Mouse (Mus musculus) embryonic facial prominence, embryonic 13.5 days (tissue): ENCODE results near the gene Sdhd. TPM values are rescaled to one million over a fixed set of nuclear protein-coding genes. Genes with fewer than 3 reads are reported as not detected.
"Not testable (repeated sequence)": the region's sequence is repeated elsewhere in the genome, so short reads cannot be mapped to it uniquely, and the experiment has no call there.

Experiments used
- ATAC-seq: fragments of 200-750 bp; cut with Nextera tagmentation; 2 replicates; pipeline ENCODE4 v1.8.0; 2017; ENCODE audit warnings: low read depth; ENCODE audit not compliant: insufficient number of reproducible peaks, insufficient read depth, low FRiP score, low TSS enrichment
- H3K27ac ChIP-seq: fragments of 300-500 bp; sonication (generic); 2 replicates; pipeline ENCODE4 v1.5.1; 2015; ENCODE audit warnings: moderate library complexity, mild to moderate bottlenecking, inconsistent platforms
- H3K27me3 ChIP-seq: fragments of 300-500 bp; sonication (generic); 2 replicates; pipeline ENCODE4 v1.6.1; 2015; ENCODE audit warnings: mild to moderate bottlenecking, inconsistent platforms
- H3K36me3 ChIP-seq: fragments of 300-500 bp; sonication (generic); 2 replicates; pipeline ENCODE4 v1.6.1; 2015; ENCODE audit warnings: mild to moderate bottlenecking, inconsistent platforms
- H3K4me1 ChIP-seq: fragments of 300-500 bp; sonication (generic); 2 replicates; pipeline ENCODE4 v1.6.1; 2015; ENCODE audit warnings: inconsistent platforms
- H3K4me2 ChIP-seq: fragments of 300-500 bp; sonication (generic); 2 replicates; pipeline ENCODE4 v1.6.1; 2015; ENCODE audit warnings: moderate library complexity, mild to moderate bottlenecking, inconsistent platforms
- H3K4me3 ChIP-seq: fragments of 300-500 bp; sonication (generic); 2 replicates; pipeline ENCODE4 v1.5.1; 2015; ENCODE audit warnings: mild to moderate bottlenecking, inconsistent platforms
- H3K9ac ChIP-seq: fragments of 300-500 bp; sonication (generic); 2 replicates; pipeline ENCODE4 v1.6.1; 2015; ENCODE audit warnings: mild to moderate bottlenecking, inconsistent platforms
- H3K9me3 ChIP-seq: fragments of 300-500 bp; sonication (generic); 2 replicates; pipeline ENCODE4 v1.6.1; 2016; ENCODE audit warnings: inconsistent platforms
- WGBS: fragments of 180-500 bp; shearing (Covaris S2); methylation state at CpG from one replicate; pipeline ENCODE4 v1.1.7; 2015; ENCODE audit warnings: mixed read lengths; 5-methylcytosine and 5-hydroxymethylcytosine counted together
- polyA plus RNA-seq: library from polyadenylated mRNA; unstranded; fragments of >200 nt; fragmentation: Nextera tagmentation; extraction: Ambion mirVana; gene quantifications from 2 replicates; pipeline ENCODE4 v1.2.1, GENCODE M21; 2015

Gene Sdhd
- 241 and 249 TPM in 2 replicates for polyA plus RNA-seq

DNA sequence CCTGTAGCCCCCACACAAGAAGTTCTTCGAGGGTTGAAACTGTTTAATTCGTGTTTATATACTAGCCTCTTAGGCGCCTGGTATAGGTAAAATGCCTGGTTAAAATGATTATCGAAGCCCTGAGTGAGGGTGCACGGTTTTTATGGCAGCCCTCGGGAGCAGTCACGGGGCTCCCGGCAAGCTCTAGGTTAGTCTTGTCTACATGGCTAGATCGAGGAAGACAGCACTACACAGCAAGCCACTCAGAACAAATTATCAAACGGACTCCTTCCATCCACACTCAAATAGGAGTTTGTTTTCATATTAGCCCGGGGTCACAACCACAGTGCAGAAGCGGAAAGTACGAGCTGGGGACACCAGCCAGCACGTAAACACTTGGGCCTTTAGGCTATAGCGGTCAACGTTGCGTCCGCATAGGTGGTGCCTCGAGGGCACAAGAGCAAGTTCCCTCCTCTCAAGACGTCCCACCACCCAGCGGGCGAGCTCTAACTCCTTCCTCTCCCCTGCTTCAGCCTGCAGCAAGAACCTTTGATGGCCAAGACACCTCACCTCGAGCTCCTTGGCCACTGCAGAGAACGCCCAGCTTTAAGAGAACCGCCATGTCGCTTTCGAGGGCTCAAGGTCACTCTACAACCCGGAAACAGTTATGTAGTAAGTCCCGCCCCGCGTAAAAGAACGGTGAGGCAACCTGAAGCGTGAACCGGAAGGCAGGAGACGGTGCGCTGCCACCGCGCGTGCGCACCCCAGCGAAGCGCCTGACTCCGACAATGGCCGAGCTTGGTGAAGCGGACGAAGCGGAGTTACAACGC lies at the start of gene Sdhd, which contains the start of gene Timm8b:
Gene Sdhd (minus strand): TSS at position 624 of the 809 bp plus-strand sequence.
Gene Timm8b (plus strand): TSS at position 722 of the 809 bp plus-strand sequence.
- ATAC-seq, result peak; percentile 94
- WGBS, result under 1% methylated on average over 48 of the region's 48 CpGs
- no peaks in the 10 kb centered on the region for H3K27me3 ChIP-seq
- H3K9me3 ChIP-seq, result no peaks in the 10 kb centered on the region
- peak within 1 kb of the TSS; percentile 82 for H3K27ac ChIP-seq
- H3K4me1 ChIP-seq, result peaks cover 18% of the 10 kb centered on the region
- peak within 1 kb of the TSS; percentile 84 for H3K9ac ChIP-seq
- peaks cover 46% of the 10 kb centered on the region for H3K36me3 ChIP-seq
- peak within 1 kb of the TSS; percentile 91 for H3K4me2 ChIP-seq
- peak within 1 kb of the TSS; percentile 80 for H3K4me3 ChIP-seq

DNA sequence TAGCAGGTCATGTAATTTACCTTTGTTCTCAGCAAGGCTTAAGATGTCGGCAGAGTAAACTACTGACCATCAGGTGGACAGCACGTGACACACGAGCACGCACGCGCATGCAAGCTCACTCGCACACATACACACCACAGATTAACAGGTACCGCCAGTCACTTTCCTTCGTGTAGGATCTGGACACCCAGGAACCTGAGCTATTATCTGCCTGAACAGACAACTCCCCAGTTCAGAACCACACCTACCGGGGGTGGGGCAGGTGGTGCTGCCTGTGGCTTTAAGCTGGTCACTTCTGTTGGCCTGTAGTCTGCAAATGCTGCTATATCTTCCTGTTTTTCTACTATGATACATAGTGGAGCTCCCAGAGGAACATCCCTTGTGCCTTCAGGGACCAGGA lies 46.9 kb upstream of the Sdhd start:
- WGBS, result 95% methylated on average over 10 of the region's 10 CpGs
- Histone ChIP-seq H3K4me3 (no peak overlapping the region), H3K9me3 (no peaks in the 10 kb centered on the region), H3K27ac (no peak overlapping the region), H3K9ac (no peak overlapping the region), H3K27me3 (no peaks in the 10 kb centered on the region), H3K4me1 (no peaks in the 10 kb centered on the region), H3K36me3 (peaks cover 94% of the 10 kb centered on the region), H3K4me2 (no peak overlapping the region)
- no peak for ATAC-seq

DNA sequence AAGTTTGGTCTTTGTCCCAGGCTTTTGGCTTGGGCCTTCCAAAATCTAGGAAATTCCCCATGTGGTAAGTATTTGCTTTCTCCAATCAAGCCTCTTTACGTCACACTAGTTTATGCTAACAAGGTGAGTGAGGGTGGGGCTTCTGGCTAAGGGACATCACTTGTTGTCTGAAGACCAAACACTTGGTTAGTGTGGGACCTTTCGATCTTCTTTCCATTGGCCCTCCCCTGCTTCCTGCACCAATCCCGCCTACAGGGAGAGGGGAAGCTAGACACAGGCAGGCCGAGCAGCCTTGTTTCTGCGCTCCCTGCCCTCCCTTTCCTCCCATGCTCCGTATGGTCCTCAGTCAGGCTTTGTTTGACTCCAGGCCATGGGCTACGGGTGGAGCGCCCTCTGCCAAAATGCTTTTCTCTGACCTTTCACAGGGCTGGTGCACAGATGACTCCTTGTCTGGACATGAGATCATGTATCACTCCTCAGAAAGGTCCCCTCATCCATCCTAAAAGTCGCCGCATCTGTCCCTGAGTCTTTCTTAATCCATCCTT lies 43.3 kb upstream of the Sdhd start:
- Histone ChIP-seq H3K4me1 (no peaks in the 10 kb centered on the region), H3K4me2 (no peak overlapping the region), H3K27ac (no peak overlapping the region), H3K36me3 (peaks cover 93% of the 10 kb centered on the region), H3K9me3 (no peaks in the 10 kb centered on the region), H3K4me3 (no peak overlapping the region), H3K9ac (no peak overlapping the region), H3K27me3 (no peaks in the 10 kb centered on the region)
- no peak for ATAC-seq
- WGBS, result 64% methylated on average over 10 of the region's 10 CpGs

DNA sequence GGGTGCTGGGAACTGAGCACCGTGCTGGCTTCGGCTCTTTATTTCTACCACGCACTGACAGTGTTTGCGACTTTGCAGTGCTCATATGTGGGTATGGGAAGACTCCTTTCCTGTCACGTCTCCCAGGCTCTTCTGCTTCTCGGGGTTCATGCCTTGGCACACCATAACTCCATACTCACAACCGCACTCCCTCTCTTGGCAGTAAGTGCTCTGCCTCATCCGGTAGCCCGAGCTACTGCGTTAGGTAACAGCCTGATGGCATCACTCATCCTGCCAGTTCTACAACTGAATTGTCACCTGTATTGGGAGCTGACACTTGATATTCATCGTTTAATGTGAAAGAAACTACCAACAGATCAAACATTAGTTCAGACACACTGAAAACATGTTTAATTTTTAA lies 30.7 kb upstream of the Sdhd start:
- H3K27ac ChIP-seq, result no peak overlapping the region
- no peak for ATAC-seq

DNA sequence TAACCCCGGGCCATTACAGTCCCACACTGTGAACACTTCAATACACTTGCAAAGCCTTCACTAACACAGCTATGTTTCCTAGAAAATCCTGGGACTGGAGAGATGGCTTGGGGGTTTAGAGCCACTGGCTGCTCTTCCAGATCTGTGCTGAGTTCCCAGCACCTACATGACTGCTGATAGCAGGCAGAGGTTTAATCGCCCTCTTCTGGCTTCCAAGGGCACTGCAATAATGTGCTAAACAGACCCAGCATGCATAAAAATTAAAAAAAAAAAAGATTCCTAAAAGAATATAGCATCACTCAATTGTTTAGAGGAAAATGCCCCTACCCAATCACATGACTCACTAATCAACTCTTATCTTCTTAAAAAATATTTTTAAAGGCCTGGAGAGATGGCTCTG lies 29.4 kb upstream of the Sdhd start:
- ATAC-seq, result no peak
- no peaks in the 10 kb centered on the region for H3K9me3 ChIP-seq
- no peak overlapping the region for H3K4me3 ChIP-seq
- peaks cover 50% of the 10 kb centered on the region for H3K36me3 ChIP-seq
- H3K4me2 ChIP-seq, result no peak overlapping the region
- WGBS, result 53% methylated on average over 2 of the region's 2 CpGs
- no peak overlapping the region for H3K9ac ChIP-seq
- no peaks in the 10 kb centered on the region for H3K27me3 ChIP-seq
- H3K27ac ChIP-seq, result no peak overlapping the region
- H3K4me1 ChIP-seq, result no peaks in the 10 kb centered on the region

More for the DNA sequence above, 30.7 kb upstream of the Sdhd start:
- H3K9me3 ChIP-seq, result no peaks in the 10 kb centered on the region
- WGBS, result 92% methylated on average over 11 of the region's 11 CpGs
- no peak overlapping the region for H3K4me2 ChIP-seq
- no peak overlapping the region for H3K4me3 ChIP-seq
- peaks cover 60% of the 10 kb centered on the region for H3K36me3 ChIP-seq
- H3K4me1 ChIP-seq, result no peaks in the 10 kb centered on the region
- H3K27me3 ChIP-seq, result no peaks in the 10 kb centered on the region
- H3K9ac ChIP-seq, result no peak overlapping the region

DNA sequence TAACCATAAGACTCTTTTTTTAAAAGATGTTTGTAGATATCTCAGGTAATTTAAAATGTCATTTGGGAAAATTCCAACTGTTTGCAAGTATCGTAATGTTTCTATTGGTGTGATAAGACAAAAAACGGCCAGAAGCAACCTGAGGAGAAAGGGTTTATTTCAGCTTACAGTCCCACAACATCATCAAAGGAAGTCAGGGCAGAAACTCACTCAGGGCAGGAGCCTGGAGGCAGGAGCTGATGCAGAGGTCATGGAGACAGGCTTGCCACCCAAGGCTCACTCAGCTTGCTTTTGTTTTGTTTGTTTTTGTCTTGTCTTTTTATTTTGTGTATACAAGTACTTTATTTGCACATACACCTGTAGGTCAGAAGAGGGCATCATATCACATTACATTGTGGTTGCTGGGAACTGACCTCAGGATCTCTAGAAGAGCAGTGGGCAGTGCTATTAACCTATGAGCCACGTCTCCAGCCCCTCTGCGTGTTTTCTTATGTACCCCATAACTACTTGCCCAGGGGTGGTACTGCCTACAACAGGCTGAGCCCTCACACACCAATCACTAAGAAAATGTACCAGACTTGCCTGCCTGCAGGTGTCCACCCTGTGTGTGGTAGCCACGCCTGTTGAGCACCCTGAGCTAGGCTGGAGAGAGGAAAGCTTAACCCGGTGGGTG lies 28.5 kb upstream of the Sdhd start:
- H3K27me3 ChIP-seq, result no peaks in the 10 kb centered on the region
- H3K4me1 ChIP-seq, result no peaks in the 10 kb centered on the region
- no peak overlapping the region for H3K9ac ChIP-seq
- no peaks in the 10 kb centered on the region for H3K9me3 ChIP-seq
- H3K27ac ChIP-seq, result no peak overlapping the region
- H3K4me3 ChIP-seq, result no peak overlapping the region
- WGBS, result 87% methylated on average over 6 of the region's 6 CpGs
- no peak for ATAC-seq
- H3K36me3 ChIP-seq, result peaks cover 42% of the 10 kb centered on the region
- no peak overlapping the region for H3K4me2 ChIP-seq

DNA sequence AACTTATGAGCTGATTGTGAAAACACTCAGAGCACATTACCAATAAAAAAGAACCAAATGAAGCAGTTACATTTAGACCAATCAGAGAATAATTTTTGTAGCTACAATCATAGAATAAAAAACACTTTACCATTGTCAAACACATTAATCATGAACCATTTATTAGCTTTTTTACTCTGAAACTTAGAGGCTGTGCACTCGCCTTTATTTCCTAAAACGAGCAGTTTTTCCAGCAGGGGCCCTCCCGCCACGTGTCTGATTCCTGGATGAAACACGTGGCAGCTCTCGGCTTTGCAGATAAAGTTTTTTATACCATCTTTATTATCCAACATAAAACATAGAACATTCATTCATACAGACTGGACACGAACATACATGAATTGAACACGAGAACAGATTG lies 27.3 kb upstream of the Sdhd start:
- H3K9me3 ChIP-seq, ATAC-seq, H3K4me3 ChIP-seq, H3K27ac ChIP-seq, H3K9ac ChIP-seq, H3K4me1 ChIP-seq, H3K27me3 ChIP-seq, H3K4me2 ChIP-seq: not testable (repeated sequence)
- 94% methylated on average over 6 of the region's 8 CpGs for WGBS
- H3K36me3 ChIP-seq, result peaks cover 33% of the 10 kb centered on the region

DNA sequence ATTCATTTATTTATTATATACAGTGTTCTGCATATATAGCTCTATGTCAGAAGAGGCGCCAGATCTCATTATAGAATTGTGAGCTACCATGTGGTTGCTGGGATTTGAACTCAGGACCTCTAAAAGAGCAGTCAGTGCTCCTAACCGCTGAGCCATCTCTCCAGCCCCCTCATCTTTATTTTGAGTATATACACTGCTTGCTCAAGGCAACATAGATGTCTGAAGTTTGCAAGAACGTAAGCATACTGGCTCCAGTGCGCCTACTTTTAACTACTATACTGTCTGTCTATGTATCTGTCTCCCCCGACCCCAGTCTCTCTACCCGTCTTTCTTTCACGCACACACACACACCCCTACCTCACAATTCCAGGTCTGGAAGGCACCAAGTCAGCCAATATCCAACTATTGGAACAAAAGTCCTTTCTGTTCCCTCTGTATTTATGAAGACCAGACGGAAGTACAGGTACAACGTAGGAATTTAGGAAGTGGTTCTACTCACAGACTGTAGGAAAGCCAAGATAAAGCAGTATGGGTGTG lies 14.2 kb upstream of the Sdhd start:
- peaks cover 15% of the 10 kb centered on the region for H3K4me1 ChIP-seq
- no peaks in the 10 kb centered on the region for H3K27me3 ChIP-seq
- no peak overlapping the region for H3K27ac ChIP-seq
- 60% methylated on average over 9 of the region's 9 CpGs for WGBS
- peak overlapping the region; percentile 77 for H3K4me2 ChIP-seq
- H3K9me3 ChIP-seq, result no peaks in the 10 kb centered on the region
- no peak for ATAC-seq
- peak overlapping the region; percentile 100 for H3K4me3 ChIP-seq
- H3K36me3 ChIP-seq, result peaks cover 22% of the 10 kb centered on the region
- H3K9ac ChIP-seq, result no peak overlapping the region

DNA sequence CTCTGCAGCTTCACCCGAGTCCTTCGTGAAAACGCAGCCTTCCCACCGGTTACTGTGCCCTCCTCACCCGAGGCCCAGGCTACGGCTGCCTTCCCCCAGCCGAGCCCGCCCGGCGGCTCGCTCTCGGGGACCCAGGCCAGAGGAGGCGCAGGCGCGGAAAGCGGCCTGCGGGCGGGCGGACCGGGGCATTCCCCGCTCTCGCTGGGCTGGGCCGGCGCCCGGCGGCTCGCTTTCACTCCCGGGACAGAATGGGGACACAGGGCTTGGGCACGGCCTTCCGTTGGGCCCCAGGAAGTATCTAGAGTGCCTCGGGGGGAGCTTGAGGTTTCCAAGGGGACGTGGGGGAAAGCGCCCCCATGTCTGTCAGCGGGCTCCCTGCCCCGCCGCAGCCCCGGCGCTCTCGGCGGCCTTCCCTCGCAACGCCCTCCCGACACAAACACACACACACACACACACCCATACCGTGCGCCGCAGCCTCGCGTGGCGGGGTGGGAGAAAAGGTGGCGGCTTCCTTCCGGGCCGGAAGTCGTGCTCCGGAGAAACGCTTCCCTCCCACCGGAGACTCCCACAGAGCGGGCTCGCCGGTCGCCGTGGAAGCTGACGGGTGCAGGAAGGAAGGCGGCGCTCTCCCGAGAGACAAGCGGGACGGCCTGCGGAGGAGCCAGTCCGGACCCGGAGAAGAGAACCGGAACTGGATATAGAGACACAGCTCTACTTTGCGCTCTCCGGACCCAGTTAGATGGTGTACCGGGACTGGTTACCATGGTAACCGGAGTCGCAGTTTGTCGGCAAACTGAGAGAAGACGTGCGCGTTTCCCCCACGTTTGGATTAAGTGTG lies 13.4 kb upstream of the Sdhd start, which contains the start of the genes Pih1d2 and Nkapd1:
Gene Pih1d2 (plus strand): TSS at position 556 of the 838 bp plus-strand sequence.
Gene Nkapd1 (minus strand): TSS at position 699 of the 838 bp plus-strand sequence.
- peak; percentile 93 for ATAC-seq
- H3K4me3 ChIP-seq, result peak within 1 kb of the TSS; percentile 100
- H3K27me3 ChIP-seq, result no peaks in the 10 kb centered on the region
- H3K36me3 ChIP-seq, result peaks cover 31% of the 10 kb centered on the region
- WGBS, result under 1% methylated on average over 77 of the region's 81 CpGs
- H3K9me3 ChIP-seq, result no peaks in the 10 kb centered on the region
- peak within 1 kb of the TSS; percentile 96 for H3K27ac ChIP-seq
- peak within 1 kb of the TSS; percentile 77 for H3K4me2 ChIP-seq
- H3K4me1 ChIP-seq, result peaks cover 15% of the 10 kb centered on the region
- H3K9ac ChIP-seq, result peak within 1 kb of the TSS; percentile 97

DNA sequence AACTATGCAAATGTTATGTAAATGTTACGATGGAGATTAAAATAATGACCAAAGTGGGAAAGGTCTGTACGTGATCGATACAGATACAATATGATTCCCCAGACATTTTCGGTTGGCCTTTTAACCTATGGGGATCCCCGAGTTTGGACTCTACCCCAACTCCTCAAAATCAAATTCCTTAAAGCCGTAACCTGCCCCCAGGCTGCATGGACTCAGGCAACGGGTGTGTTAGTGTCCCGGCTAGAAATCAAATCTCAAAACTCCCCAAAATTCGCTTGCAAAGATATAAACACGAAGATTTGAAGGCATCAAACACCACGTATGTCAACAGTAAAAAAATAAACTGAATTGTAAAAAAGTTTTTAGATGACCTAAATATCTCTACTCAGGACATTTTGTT lies 12.5 kb upstream of the Sdhd start:
- Histone ChIP-seq H3K36me3 (peaks cover 38% of the 10 kb centered on the region), H3K9ac (peak overlapping the region; percentile 97), H3K4me1 (peaks cover 15% of the 10 kb centered on the region), H3K27ac (peak overlapping the region; percentile 96; the same call in 1 of the 2 replicates), H3K4me3 (peak overlapping the region; percentile 100), H3K9me3 (no peaks in the 10 kb centered on the region), H3K4me2 (peak overlapping the region; percentile 77), H3K27me3 (no peaks in the 10 kb centered on the region)
- WGBS, result 31% methylated on average over 11 of the region's 11 CpGs
- no peak for ATAC-seq

DNA sequence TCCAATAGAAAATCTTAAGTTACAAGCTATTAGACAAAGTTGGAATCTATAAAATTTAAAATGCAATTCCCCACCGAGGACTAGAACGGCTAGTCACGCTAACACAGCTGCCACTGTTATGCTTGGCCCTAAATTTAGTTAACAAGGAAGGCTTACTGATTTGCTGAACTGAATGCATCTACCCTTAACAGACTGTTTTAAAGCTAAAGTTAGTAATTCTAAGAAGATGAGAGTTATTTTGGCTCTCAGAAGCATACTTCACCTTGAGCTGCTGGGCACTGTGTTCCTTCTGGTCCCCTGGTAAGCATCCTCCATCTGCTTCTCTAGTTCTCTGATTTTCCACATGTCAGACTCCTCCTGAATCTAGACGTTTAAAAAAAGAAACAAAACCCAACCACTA lies 8.5 kb upstream of the Sdhd start:
- Histone ChIP-seq H3K4me3 (no peak overlapping the region), H3K27me3 (no peaks in the 10 kb centered on the region), H3K36me3 (peaks cover 75% of the 10 kb centered on the region), H3K27ac (no peak overlapping the region), H3K4me1 (peaks cover 10% of the 10 kb centered on the region), H3K9me3 (no peaks in the 10 kb centered on the region), H3K9ac (no peak overlapping the region), H3K4me2 (no peak overlapping the region)
- ATAC-seq, result no peak
- WGBS, result 85% methylated on average over 4 of the region's 4 CpGs
